Mouse (Mus musculus): ENCODE data around the gene Dennd1a. TPM values are rescaled to one million over a fixed set of nuclear protein-coding genes. Genes with fewer than 3 reads are reported as not detected.
A peak's percentile ranks its signal among the peaks of the same experiment; 100 is the strongest.

Gene Dennd1a
- polyA plus RNA-seq, 1 experiment, result 20.8 TPM

DNA sequence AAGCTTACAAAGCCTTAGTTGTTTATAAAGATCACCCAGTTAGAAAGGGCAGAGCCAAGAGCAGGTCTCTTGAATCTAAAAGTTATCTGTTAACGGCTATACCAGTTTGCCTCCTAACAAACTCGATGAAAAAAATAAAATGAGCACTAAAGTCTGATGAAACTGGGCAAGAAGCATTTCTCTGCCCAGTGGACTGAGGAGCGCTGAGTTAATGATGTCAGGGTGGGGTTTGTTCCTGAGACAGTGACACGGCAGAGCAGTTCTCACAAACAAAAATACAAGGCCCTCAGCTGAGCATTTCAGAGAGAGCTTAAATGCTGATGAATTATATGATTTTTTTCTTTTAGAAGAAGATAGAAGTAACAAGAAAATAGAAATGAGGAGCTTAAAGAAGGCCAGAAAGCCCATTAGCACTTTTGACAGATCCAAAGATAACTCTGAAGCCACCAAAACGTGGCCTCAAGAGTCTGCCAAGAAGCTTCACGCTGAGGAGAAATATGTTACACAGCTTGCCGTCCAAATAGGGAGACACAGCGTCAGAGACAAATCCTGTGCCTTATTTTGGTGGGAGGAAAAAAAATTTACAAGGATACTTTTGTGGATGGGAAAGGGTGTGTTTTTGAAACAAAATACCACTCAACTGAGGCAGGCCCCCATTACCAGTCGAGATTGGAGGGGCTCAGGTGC is 264.0 kb downstream of the Dennd1a start:
- TF ChIP-seq POLR2A (IDR thresholded peaks at IDR 0.05; ENCODE audit: borderline replicate concordance, extremely low read depth, low read depth, low read length) (no peak), CTCF (IDR thresholded peaks at IDR 0.05; ENCODE audit: insufficient read depth, low read length) (no peak)
- no peak overlapping the region for H3K4me3 ChIP-seq (replicated peaks; ENCODE audit: extremely low read depth, low read depth, low read length)
- 70% methylated on average over 9 of the region's 9 CpGs for WGBS
- no peaks in the 10 kb centered on the region for H3K4me1 ChIP-seq (ENCODE audit: control insufficient read depth, insufficient read depth, low read length)
- DNase-seq, result no peak

DNA sequence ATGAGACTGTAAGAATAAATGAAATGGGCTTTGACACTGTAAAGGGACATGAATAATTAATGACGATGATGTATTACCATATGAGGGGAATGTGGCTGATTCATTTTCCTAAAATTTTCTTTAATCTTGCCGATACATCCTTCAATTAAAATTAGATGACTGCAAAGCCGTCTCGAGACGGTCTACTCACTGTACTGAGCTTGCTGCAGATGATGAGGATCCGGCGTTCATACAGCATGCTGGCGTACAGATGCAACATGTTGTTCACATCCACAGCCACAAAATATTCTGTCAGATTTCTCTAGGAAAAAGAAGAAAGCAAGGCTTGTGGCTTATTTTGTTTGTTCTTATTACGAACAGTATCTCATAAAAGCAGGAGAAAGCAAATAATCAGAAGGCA is 266.0 kb downstream of the Dennd1a start:
- no peak for TF ChIP-seq POLR2A (IDR thresholded peaks at IDR 0.05; ENCODE audit: borderline replicate concordance, extremely low read depth, low read depth, low read length)
- no peak for TF ChIP-seq CTCF (IDR thresholded peaks at IDR 0.05; ENCODE audit: insufficient read depth, low read length)
- WGBS, result 91% methylated on average over 9 of the region's 9 CpGs
- no peak overlapping the region for H3K4me3 ChIP-seq (replicated peaks; ENCODE audit: extremely low read depth, low read depth, low read length)

DNA sequence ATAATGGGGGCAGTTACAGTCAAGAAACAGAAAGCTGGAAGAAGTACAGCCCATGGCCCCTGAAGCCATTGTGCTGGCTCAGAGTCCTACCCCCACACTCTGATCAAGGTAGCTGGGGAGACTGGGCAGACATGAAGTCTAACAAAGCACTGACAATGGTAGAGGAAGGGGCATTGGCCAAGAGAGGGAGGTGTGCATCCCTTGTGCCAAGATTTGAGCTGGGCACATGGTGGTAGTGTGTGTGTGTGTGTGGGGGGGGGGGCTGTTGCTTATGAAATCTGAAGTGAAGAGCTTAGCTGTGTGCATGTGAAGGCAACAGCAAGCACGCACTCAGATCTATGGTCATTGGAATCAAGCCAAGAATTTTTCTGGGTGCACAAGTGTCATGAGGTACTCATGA is 272.5 kb downstream of the Dennd1a start:
- Histone ChIP-seq H3K4me1 (ENCODE audit: control insufficient read depth, insufficient read depth, low read length) (peaks cover 4% of the 10 kb centered on the region; the same call in 1 of the 2 replicates), H3K4me3 (replicated peaks; ENCODE audit: extremely low read depth, low read depth, low read length) (no peak overlapping the region)
- no peak for TF ChIP-seq POLR2A (IDR thresholded peaks at IDR 0.05; ENCODE audit: borderline replicate concordance, extremely low read depth, low read depth, low read length)
- no peak for TF ChIP-seq CTCF (IDR thresholded peaks at IDR 0.05; ENCODE audit: insufficient read depth, low read length)
- DNase-seq, result no peak
- WGBS, result 74% methylated on average over 1 of the region's 1 CpGs

More for the DNA sequence above, 266.0 kb downstream of the Dennd1a start:
- no peaks in the 10 kb centered on the region for H3K4me1 ChIP-seq (ENCODE audit: control insufficient read depth, insufficient read depth, low read length)
- DNase-seq, result no peak

- peaks cover 4% of the 10 kb centered on the region; the same call in 1 of the 2 replicates for H3K4me1 ChIP-seq (ENCODE audit: control insufficient read depth, insufficient read depth, low read length)
- DNase-seq, result peak; percentile 54
- 42% methylated on average over 5 of the region's 5 CpGs for WGBS
- TF ChIP-seq CTCF (IDR thresholded peaks at IDR 0.05; ENCODE audit: insufficient read depth, low read length) (no peak), POLR2A (IDR thresholded peaks at IDR 0.05; ENCODE audit: borderline replicate concordance, extremely low read depth, low read depth, low read length) (no peak)
- no peak overlapping the region for H3K4me3 ChIP-seq (replicated peaks; ENCODE audit: extremely low read depth, low read depth, low read length)
Measured at GRCm38 (mm10) chr2:38013839-38014365, 273.3 kb downstream of the Dennd1a start.

GRCm38 (mm10) chr2:38007238-38007637 is 280.0 kb downstream of the Dennd1a start:
- Histone ChIP-seq H3K4me1 (ENCODE audit: control insufficient read depth, insufficient read depth, low read length) (no peaks in the 10 kb centered on the region), H3K4me3 (replicated peaks; ENCODE audit: extremely low read depth, low read depth, low read length) (no peak overlapping the region)
- TF ChIP-seq POLR2A (IDR thresholded peaks at IDR 0.05; ENCODE audit: borderline replicate concordance, extremely low read depth, low read depth, low read length) (no peak), CTCF (IDR thresholded peaks at IDR 0.05; ENCODE audit: insufficient read depth, low read length) (no peak)
- 95% methylated on average over 1 of the region's 1 CpGs for WGBS
- DNase-seq, result no peak

DNA sequence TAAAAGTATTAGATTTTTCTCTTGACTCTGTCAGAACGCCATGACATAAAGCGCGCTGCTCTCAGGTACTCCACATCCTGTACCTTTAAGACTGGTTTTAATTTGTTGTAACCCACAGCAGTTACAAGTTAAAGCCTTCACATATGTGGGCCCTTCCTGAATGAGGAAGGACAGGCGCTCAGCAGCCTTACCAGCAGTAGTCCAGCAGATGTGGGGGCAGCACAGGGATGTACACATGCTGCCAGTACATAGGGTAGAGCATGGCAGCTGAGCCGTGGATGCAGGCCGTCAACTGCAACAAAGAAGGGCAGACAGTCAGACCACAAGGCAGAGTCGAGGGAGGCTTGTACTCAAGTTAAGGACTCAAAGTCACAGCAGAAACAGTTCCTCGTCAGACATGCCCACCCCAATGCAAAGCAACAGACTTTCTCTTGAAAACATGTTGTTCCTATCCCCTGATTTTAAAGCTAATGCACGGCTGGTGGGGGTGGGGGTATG is 284.0 kb downstream of the Dennd1a start:
- no peak for TF ChIP-seq CTCF (IDR thresholded peaks at IDR 0.05; ENCODE audit: insufficient read depth, low read length)
- TF ChIP-seq POLR2A (IDR thresholded peaks at IDR 0.05; ENCODE audit: borderline replicate concordance, extremely low read depth, low read depth, low read length), result no peak

GRCm38 (mm10) chr2:38001004-38001403 is 286.2 kb downstream of the Dennd1a start:
- no peak for DNase-seq
- TF ChIP-seq CTCF (IDR thresholded peaks at IDR 0.05; ENCODE audit: insufficient read depth, low read length) (no peak), POLR2A (IDR thresholded peaks at IDR 0.05; ENCODE audit: borderline replicate concordance, extremely low read depth, low read depth, low read length) (no peak)
- 98% methylated on average over 1 of the region's 1 CpGs for WGBS
- Histone ChIP-seq H3K4me3 (replicated peaks; ENCODE audit: extremely low read depth, low read depth, low read length) (no peak overlapping the region), H3K4me1 (ENCODE audit: control insufficient read depth, insufficient read depth, low read length) (no peaks in the 10 kb centered on the region)

More for the DNA sequence above, 284.0 kb downstream of the Dennd1a start:
- H3K4me3 ChIP-seq (replicated peaks; ENCODE audit: extremely low read depth, low read depth, low read length), result no peak overlapping the region
- no peak for DNase-seq
- 93% methylated on average over 9 of the region's 9 CpGs for WGBS
- H3K4me1 ChIP-seq (ENCODE audit: control insufficient read depth, insufficient read depth, low read length), result no peaks in the 10 kb centered on the region

DNA sequence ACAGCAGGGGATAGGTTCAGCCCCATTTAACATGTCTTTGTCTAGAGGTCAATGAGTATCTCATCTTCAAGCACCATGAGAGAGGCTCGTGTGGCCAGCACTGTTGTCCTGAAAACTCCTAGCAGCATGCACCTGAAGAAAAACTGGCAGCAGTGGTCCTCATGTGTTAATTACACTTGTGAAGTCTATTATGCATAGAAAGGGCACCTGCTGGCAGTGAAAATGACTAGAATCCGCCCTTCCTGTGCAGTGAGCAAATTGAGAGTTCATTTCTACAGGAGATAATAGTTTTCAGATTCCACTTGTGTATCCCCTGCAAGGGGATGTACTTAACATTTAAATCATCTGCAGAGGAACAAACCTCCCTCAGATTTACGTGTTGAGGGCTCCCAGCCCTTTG is 289.2 kb downstream of the Dennd1a start:
- H3K4me3 ChIP-seq (replicated peaks; ENCODE audit: extremely low read depth, low read depth, low read length), result no peak overlapping the region
- H3K4me1 ChIP-seq (ENCODE audit: control insufficient read depth, insufficient read depth, low read length), result no peaks in the 10 kb centered on the region
- 77% methylated on average over 3 of the region's 3 CpGs for WGBS
- no peak for TF ChIP-seq CTCF (IDR thresholded peaks at IDR 0.05; ENCODE audit: insufficient read depth, low read length)
- DNase-seq, result no peak

- DNase-seq, result no peak
- no peak overlapping the region for H3K4me3 ChIP-seq (replicated peaks; ENCODE audit: extremely low read depth, low read depth, low read length)
- no peak for TF ChIP-seq POLR2A (IDR thresholded peaks at IDR 0.05; ENCODE audit: borderline replicate concordance, extremely low read depth, low read depth, low read length)
- no peak for TF ChIP-seq CTCF (IDR thresholded peaks at IDR 0.05; ENCODE audit: insufficient read depth, low read length)
- no peaks in the 10 kb centered on the region for H3K4me1 ChIP-seq (ENCODE audit: control insufficient read depth, insufficient read depth, low read length)
- WGBS, result 87% methylated on average over 3 of the region's 3 CpGs
Measured at GRCm38 (mm10) chr2:37989091-37989490, 298.1 kb downstream of the Dennd1a start.

DNA sequence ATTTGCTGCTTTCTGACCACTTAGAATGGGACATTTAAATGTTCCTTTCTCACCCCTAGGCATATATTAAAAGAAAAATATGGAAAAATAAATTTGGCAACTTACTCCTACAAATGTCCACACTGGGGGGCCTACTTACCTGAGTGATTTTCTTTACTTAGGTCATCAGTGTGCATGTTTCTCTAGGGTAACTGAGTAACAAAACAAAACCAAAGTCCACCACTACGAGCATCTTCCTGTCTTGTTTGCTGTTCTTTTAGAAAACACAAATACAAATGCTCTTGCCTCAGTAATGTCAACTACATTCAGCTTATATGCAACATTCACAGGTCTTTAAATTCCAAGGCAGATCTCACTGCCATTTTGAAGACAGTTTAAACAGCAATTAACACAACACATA is 298.9 kb downstream of the Dennd1a start:
- H3K4me3 ChIP-seq (replicated peaks; ENCODE audit: extremely low read depth, low read depth, low read length), result no peak overlapping the region
- TF ChIP-seq POLR2A (IDR thresholded peaks at IDR 0.05; ENCODE audit: borderline replicate concordance, extremely low read depth, low read depth, low read length), result no peak
- no peak for TF ChIP-seq CTCF (IDR thresholded peaks at IDR 0.05; ENCODE audit: insufficient read depth, low read length)
- DNase-seq, result no peak
- 92% methylated on average over 1 of the region's 1 CpGs for WGBS
- H3K4me1 ChIP-seq (ENCODE audit: control insufficient read depth, insufficient read depth, low read length), result no peaks in the 10 kb centered on the region
